Mouse (Mus musculus) neural tube, postnatal 0 days (tissue): ENCODE results near the gene Orc6. TPM values are rescaled to one million over a fixed set of nuclear protein-coding genes. Genes with fewer than 3 reads are reported as not detected.

ENCODE experiments used
- polyA plus RNA-seq: library from polyadenylated mRNA; unstranded; fragments of >200 nt; fragmentation: Nextera tagmentation; extraction: Ambion mirVana; gene quantifications from 2 replicates; pipeline ENCODE4 v1.2.1, GENCODE M21; 2015

The Orc6 gene
- polyA plus RNA-seq: 67.2 and 68.6 TPM in 2 replicates

GRCm38 (mm10) chr8:85299434-85300077 lies at the start of gene Orc6, which contains the start of gene Vps35:
TSS of gene Orc6 (plus strand) at chr8:85299632.
TSS of gene Vps35 (minus strand) at chr8:85299802.

Other genes starting within 250 kb of the Orc6 start
- gene Fbxw9, start 239.6 kb upstream of the Orc6 start, polyA plus RNA-seq: 66.7 and 79.1 TPM in 2 replicates
- not detected in 2 replicates for gene Gm5741, start 231.7 kb upstream of the Orc6 start, polyA plus RNA-seq
- gene Dhps, start 227.9 kb upstream of the Orc6 start, polyA plus RNA-seq: 131 and 132 TPM in 2 replicates
- 127 and 135 TPM in 2 replicates for gene Wdr83os, start 218.9 kb upstream of the Orc6 start, polyA plus RNA-seq
- gene Wdr83, start 218.3 kb upstream of the Orc6 start, polyA plus RNA-seq: 34.8 and 42.5 TPM in 2 replicates
- gene Man2b1, start 216.4 kb upstream of the Orc6 start, polyA plus RNA-seq: 20.5 and 24.7 TPM in 2 replicates
- gene Zfp791, start 176.5 kb upstream of the Orc6 start, polyA plus RNA-seq: 3.0 and 3.6 TPM in 2 replicates
- gene Cks1brt, start 147.7 kb upstream of the Orc6 start, polyA plus RNA-seq: not detected in 2 replicates
- not detected in 2 replicates for gene Olfr371, start 73.6 kb upstream of the Orc6 start, polyA plus RNA-seq
- 134 and 147 TPM in 2 replicates for gene Vps35, start 170 bp downstream of the Orc6 start, polyA plus RNA-seq
- 0.10 and 0.36 TPM in 2 replicates for gene Mylk3, start 86.7 kb downstream of the Orc6 start, polyA plus RNA-seq
- gene 4921524J17Rik, start 133.2 kb downstream of the Orc6 start, polyA plus RNA-seq: 33.2 and 35.0 TPM in 2 replicates
- gene Gpt2, start 192.9 kb downstream of the Orc6 start, polyA plus RNA-seq: 58.4 and 61.0 TPM in 2 replicates